Mouse (Mus musculus): ENCODE data around the gene Gm42372. TPM values are rescaled to one million over a fixed set of nuclear protein-coding genes. Genes with fewer than 3 reads are reported as not detected.

Gene Gm42372
- polyA plus RNA-seq (2021): 0.03 TPM

- ATAC-seq (no peak), DNase-seq (ENCODE audit: low read depth, low spot score) (no peak)
- CTCF ChIA-PET: no interaction called here
- TF ChIP-seq CTCF (IDR thresholded peaks at IDR 0.05): no peak
- H3K27me3 ChIP-seq: peaks cover 13% of the 10 kb centered on the region
- in situ Hi-C loops (cut with MboI; ENCODE audit: low pct_unique_long_range_greater_than_20kb): no loop called here
- POLR2A ChIA-PET: no interaction called here
Measured at GRCm38 (mm10) chr7:16982859-16983568, at the start of gene Gm42372. Gene Gm42372, plus strand, starts transcription at chr7:16983086.

- no peak for DNase-seq (ENCODE audit: low read depth, low spot score)
- ChIA-PET POLR2A (no interaction called here), CTCF (no interaction called here)
- H3K27me3 ChIP-seq: no peaks in the 10 kb centered on the region
- in situ Hi-C loops (cut with MboI; ENCODE audit: low pct_unique_long_range_greater_than_20kb): no loop called here
- TF ChIP-seq CTCF (IDR thresholded peaks at IDR 0.05): no peak
- no peak for ATAC-seq
Measured at GRCm38 (mm10) chr7:16937312-16937711, 45.6 kb upstream of the Gm42372 start.

GRCm38 (mm10) chr7:16938117-16938791, 44.6 kb upstream of the Gm42372 start:
- H3K27me3 ChIP-seq: no peaks in the 10 kb centered on the region
- DNase-seq (ENCODE audit: low read depth, low spot score) (no peak), ATAC-seq (no peak)
- POLR2A ChIA-PET: no interaction called here
- in situ Hi-C loops (cut with MboI; ENCODE audit: low pct_unique_long_range_greater_than_20kb): no loop called here
- no peak for TF ChIP-seq CTCF (IDR thresholded peaks at IDR 0.05)
- CTCF ChIA-PET: no interaction called here

- no peak for DNase-seq (ENCODE audit: low read depth, low spot score)
- no peak for ATAC-seq
- in situ Hi-C loops (cut with MboI; ENCODE audit: low pct_unique_long_range_greater_than_20kb): no loop called here
- ChIA-PET POLR2A (no interaction called here), CTCF (interaction anchor here (1.6 to 2.4 kb wide), 2 partner anchors 10 to 61 kb away, joined by 4 to 17 read pairs; no protein-coding TSS in a partner anchor)
- TF ChIP-seq CTCF (IDR thresholded peaks at IDR 0.05): no peak
- H3K27me3 ChIP-seq: no peaks in the 10 kb centered on the region
Measured at GRCm38 (mm10) chr7:16940292-16940691, 42.6 kb upstream of the Gm42372 start.

- in situ Hi-C loops (cut with MboI; ENCODE audit: low pct_unique_long_range_greater_than_20kb): no loop called here
- ChIA-PET CTCF (interaction anchor here (0.8 to 2.8 kb wide), 3 partner anchors 10 to 108 kb away, joined by 3 to 10 read pairs (median 3); no protein-coding TSS in a partner anchor), POLR2A (no interaction called here)
- no peak for DNase-seq (ENCODE audit: low read depth, low spot score)
- TF ChIP-seq CTCF (IDR thresholded peaks at IDR 0.05): no peak
- no peaks in the 10 kb centered on the region for H3K27me3 ChIP-seq
- no peak for ATAC-seq
Measured at GRCm38 (mm10) chr7:16942861-16943260, 40.0 kb upstream of the Gm42372 start.

- ChIA-PET POLR2A (no interaction called here), CTCF (interaction anchor here (1.0 kb wide), 2 partner anchors 11 to 107 kb away, joined by 3 to 4 read pairs; no protein-coding TSS in a partner anchor)
- ATAC-seq: peak; percentile 84
- in situ Hi-C loops (cut with MboI; ENCODE audit: low pct_unique_long_range_greater_than_20kb): no loop called here
- DNase-seq (ENCODE audit: low read depth, low spot score): no peak
- H3K27me3 ChIP-seq: no peaks in the 10 kb centered on the region
- TF ChIP-seq CTCF (IDR thresholded peaks at IDR 0.05): no peak
Measured at GRCm38 (mm10) chr7:16944061-16944807, 38.7 kb upstream of the Gm42372 start, which contains the start of gene Pnmal2. Gene Pnmal2, plus strand, starts transcription at chr7:16944682.

GRCm38 (mm10) chr7:16944808-16945315, 38.0 kb upstream of the Gm42372 start:
- in situ Hi-C loops (cut with MboI; ENCODE audit: low pct_unique_long_range_greater_than_20kb): no loop called here
- H3K27me3 ChIP-seq: no peaks in the 10 kb centered on the region
- CTCF ChIA-PET: interaction anchor here (1.0 kb wide), 2 partner anchors 11 to 107 kb away, joined by 3 to 4 read pairs; no protein-coding TSS in a partner anchor
- no peak for TF ChIP-seq CTCF (IDR thresholded peaks at IDR 0.05)
- DNase-seq (ENCODE audit: low read depth, low spot score) (no peak), ATAC-seq (peak; percentile 8)
- POLR2A ChIA-PET: no interaction called here

- TF ChIP-seq CTCF (IDR thresholded peaks at IDR 0.05): no peak
- H3K27me3 ChIP-seq: no peaks in the 10 kb centered on the region
- in situ Hi-C loops (cut with MboI; ENCODE audit: low pct_unique_long_range_greater_than_20kb): no loop called here
- CTCF ChIA-PET: no interaction called here
- ATAC-seq (no peak), DNase-seq (ENCODE audit: low read depth, low spot score) (no peak)
- POLR2A ChIA-PET: no interaction called here
Measured at GRCm38 (mm10) chr7:16945419-16945818, 37.5 kb upstream of the Gm42372 start.

- POLR2A ChIA-PET: no interaction called here
- CTCF ChIA-PET: no interaction called here
- in situ Hi-C loops (cut with MboI; ENCODE audit: low pct_unique_long_range_greater_than_20kb): no loop called here
- no peak for TF ChIP-seq CTCF (IDR thresholded peaks at IDR 0.05)
- H3K27me3 ChIP-seq: no peaks in the 10 kb centered on the region
- ATAC-seq (no peak), DNase-seq (ENCODE audit: low read depth, low spot score) (no peak)
Measured at GRCm38 (mm10) chr7:16946441-16947348, 36.2 kb upstream of the Gm42372 start.

All from Patski (cell line).